ENCODE assay signal across 33 mouse cellular contexts in the genomic region with DNA sequence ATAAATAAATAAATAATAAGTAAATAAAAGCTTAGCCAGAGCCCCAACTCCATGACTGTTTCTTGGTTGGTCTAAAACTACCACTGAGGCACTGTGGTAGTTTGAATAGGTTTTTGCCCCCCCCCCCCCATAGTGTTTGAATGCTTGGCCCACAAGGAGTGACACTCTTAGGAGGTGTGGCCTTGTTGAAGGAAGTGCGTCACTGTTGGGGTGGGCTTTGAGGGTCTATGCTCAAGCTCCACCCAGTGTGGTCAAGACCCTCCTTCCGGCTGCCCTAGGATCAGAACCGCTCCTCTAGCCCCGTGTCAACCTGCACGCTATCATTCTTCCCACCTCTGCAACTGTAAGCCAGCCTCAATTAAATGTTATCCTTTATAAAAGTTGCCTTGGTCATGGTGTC. TPM values are rescaled to one million over a fixed set of nuclear protein-coding genes. Genes with fewer than 3 reads are reported as not detected.
"Had no signal": no experiment of that assay in that cellular context is flagged by ENCODE, and none has a peak within 500 bp of the region (broad histone marks: within the 10 kb centered on the region; RNA-seq: fewer than 3 reads in every experiment).

No protein-coding gene starts in this region.

- H3K27me3 ChIP-seq: heart, embryonic 12.5 days; hindbrain, embryonic 13.5 days; intestine, embryonic 15.5 days; limb, embryonic 12.5 days; liver, embryonic 13.5 days; liver, embryonic 15.5 days had no signal

- H3K36me3 ChIP-seq: liver, embryonic 15.5 days had no signal

- H3K9ac ChIP-seq: heart, embryonic 12.5 days; hindbrain, embryonic 13.5 days; intestine, embryonic 15.5 days; limb, embryonic 12.5 days; liver, embryonic 15.5 days; liver, postnatal 0 days had no signal

- DNase-seq: gastrocnemius, adult 2 months; gastrocnemius, postnatal 10 days; gastrocnemius, postnatal 25 days; heart, adult 18-20 months; heart, postnatal 10 days; kidney, adult 18-20 months; kidney, adult 8-10 months; kidney, postnatal 10 days; kidney, postnatal 25 days; kidney, postnatal 4 days; liver, embryonic 13.5 days; liver, postnatal 0 days had no signal

- H3K27ac ChIP-seq: gastrocnemius, adult 2 months; heart, embryonic 10.5 days; hindbrain, embryonic 13.5 days; intestine, embryonic 15.5 days; left cerebral cortex, adult 2 months; limb, embryonic 10.5 days; limb, embryonic 12.5 days had no signal

- H3K4me1 ChIP-seq: intestine, embryonic 15.5 days; limb, embryonic 12.5 days had no signal

- H3K4me2 ChIP-seq: hindbrain, embryonic 13.5 days; intestine, embryonic 15.5 days; limb, embryonic 12.5 days had no signal

- H3K4me3 ChIP-seq: gastrocnemius, adult 2 months; heart, embryonic 10.5 days; heart, embryonic 12.5 days; hindbrain, embryonic 13.5 days; intestine, embryonic 15.5 days; left cerebral cortex, adult 2 months; limb, embryonic 10.5 days; limb, embryonic 12.5 days; liver, embryonic 13.5 days; liver, embryonic 15.5 days had no signal

- ATAC-seq: hindbrain, embryonic 16.5 days; inflammation-experienced regulatory T-cells, adult 6 months; intestine, embryonic 15.5 days; intestine, postnatal 0 days; liver, postnatal 0 days had no signal

- H3K9me3 ChIP-seq: heart, embryonic 10.5 days; heart, embryonic 12.5 days; hindbrain, embryonic 13.5 days; intestine, embryonic 15.5 days; limb, embryonic 10.5 days; limb, embryonic 12.5 days; liver, embryonic 13.5 days; liver, embryonic 15.5 days had no signal

RNA-seq across cellular contexts. Expression of gene Fndc8, which starts 16.3 kb away (rescaled TPM):
- total RNA-seq: gastrocnemius, adult 2 months; gastrocnemius, postnatal 10 days; gastrocnemius, postnatal 25 days; gastrocnemius, postnatal 4 days; granulocyte monocyte progenitor cell, adult 5-6 weeks; heart, adult 18-20 months; heart, adult 8-10 months; heart, postnatal 25 days; hematopoietic stem cell, adult 5-6 weeks; layer of hippocampus, adult 18-20 months; layer of hippocampus, postnatal 10 days; layer of hippocampus, postnatal 25 days; left cerebral cortex, adult 2 months; left cerebral cortex, postnatal 14 days; left cerebral cortex, postnatal 36 days had no signal
- polyA plus RNA-seq: inflammation-experienced regulatory T-cells, adult 6 months had no signal

RNA-seq across cellular contexts. Expression of gene Unc45b, which starts 34.7 kb away (rescaled TPM):
- total RNA-seq: granulocyte monocyte progenitor cell, adult 5-6 weeks had no signal
